Mouse (Mus musculus): Measurements from ENCODE around the gene Zbtb18. TPM values are rescaled to one million over a fixed set of nuclear protein-coding genes. Genes with fewer than 3 reads are reported as not detected.
"Not testable (repeated sequence)": the region's sequence is repeated elsewhere in the genome, so short reads cannot be mapped to it uniquely, and the experiment has no call there.

The Zbtb18 gene
- polyA plus RNA-seq, 2 experiments from 2014 or later: 1.7 to 3.2 TPM

DNA sequence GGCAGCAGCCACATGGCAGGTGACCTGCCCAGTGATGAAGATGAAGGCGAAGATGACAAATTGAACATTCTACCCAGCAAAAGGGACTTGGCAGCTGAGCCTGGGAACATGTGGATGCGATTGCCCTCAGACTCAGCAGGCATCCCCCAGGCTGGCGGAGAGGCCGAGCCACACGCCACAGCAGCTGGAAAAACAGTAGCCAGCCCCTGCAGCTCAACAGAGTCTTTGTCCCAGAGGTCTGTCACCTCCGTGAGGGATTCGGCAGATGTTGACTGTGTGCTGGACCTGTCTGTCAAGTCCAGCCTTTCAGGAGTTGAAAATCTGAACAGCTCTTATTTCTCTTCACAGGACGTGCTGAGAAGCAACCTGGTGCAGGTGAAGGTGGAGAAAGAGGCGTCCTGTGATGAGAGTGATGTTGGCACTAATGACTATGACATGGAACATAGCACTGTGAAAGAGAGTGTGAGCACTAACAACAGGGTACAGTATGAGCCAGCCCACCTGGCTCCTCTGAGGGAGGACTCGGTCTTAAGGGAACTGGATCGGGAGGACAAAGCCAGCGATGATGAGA, 5.5 kb downstream of the Zbtb18 start:
- no peak for ATAC-seq

GRCm38 (mm10) chr1:177448121-177448561, 6.0 kb downstream of the Zbtb18 start:
- ATAC-seq: no peak

- no peak for ATAC-seq
Measured at GRCm38 (mm10) chr1:177448921-177449320, 6.8 kb downstream of the Zbtb18 start.

DNA sequence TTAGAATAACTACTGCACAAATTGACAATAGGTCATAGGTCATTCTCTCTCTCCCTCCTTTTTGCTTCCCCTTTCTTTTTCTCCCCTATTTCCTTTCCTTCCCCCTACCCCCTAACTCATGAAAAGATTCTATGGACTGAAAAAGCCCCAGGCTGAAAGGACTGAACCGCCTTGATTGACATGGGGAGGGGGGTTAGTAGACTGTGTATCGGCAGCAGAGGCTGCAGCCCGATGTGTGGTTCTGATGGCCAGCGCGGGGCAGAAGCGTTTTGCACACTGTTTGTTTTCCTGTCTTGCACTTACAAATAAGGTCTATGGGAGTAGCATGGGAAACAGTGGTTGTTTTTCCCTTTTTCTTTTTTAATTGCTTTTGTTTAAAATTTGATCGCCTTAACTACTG, 7.7 kb downstream of the Zbtb18 start:
- ATAC-seq: not testable (repeated sequence)

DNA sequence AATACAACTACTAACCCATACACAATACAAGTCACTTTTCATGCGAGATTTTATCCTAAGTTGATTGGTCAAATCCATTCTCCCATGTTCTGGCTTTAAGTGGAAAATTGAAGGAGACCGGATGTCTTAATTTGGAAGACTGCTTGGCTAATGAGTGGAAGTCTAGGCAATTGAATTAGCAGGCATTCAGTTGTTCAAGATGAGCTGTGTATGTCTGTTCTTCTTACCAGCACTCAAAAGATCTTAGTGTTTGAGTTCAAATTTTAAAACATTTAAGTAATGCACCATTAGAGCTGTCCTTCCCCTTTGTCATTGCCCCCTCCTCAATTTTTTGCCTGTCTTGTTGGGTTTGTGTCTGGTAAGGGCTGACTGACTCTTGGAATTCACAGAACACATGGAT, 8.9 kb downstream of the Zbtb18 start:
- ATAC-seq: no peak

DNA sequence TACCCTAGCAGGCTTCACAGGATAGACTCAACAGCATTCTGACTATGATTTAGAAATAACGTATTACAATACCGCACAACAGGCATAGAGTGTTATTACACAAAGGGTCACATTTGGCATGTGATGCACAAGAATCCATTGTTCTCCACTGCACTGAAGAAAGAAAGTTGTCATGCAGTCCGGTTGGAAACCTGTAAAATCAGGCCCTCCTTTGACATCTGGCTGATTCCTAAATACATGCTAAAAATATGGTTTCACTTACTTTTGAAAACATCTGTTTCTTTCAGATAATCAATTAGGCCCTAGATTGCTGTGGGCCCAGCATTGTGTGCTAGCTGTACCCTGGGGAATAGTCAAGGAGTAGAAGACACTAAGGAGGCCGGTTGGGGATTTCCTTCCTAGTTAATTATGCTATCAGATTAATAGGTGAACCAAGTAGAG, 9.9 kb downstream of the Zbtb18 start:
- no peak for ATAC-seq

DNA sequence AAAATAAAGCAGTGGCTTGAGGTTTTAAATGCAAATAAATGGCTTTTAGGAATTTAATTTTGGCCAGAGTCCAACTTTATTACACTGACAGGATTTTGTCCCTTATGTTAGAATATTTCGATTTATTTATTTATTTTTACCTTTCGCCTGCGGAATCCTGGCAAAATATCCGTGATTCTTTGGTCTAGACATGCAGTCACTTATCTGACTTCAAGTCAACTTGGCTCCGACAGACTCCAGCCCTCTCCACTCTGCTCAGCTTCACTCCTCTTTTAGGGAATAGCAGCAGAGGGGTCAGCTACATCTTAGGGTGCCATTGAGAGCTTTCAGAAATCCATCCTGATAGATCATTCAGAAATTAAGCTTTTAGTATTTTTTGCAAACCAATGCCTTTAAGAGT, 10.8 kb downstream of the Zbtb18 start:
- no peak for ATAC-seq

- no peak for ATAC-seq
Measured at GRCm38 (mm10) chr1:177453806-177454205, 11.7 kb downstream of the Zbtb18 start.

GRCm38 (mm10) chr1:177454492-177454891, 12.3 kb downstream of the Zbtb18 start:
- ATAC-seq: peak; percentile 27

GRCm38 (mm10) chr1:177455466-177455865, 13.3 kb downstream of the Zbtb18 start:
- no peak for ATAC-seq

DNA sequence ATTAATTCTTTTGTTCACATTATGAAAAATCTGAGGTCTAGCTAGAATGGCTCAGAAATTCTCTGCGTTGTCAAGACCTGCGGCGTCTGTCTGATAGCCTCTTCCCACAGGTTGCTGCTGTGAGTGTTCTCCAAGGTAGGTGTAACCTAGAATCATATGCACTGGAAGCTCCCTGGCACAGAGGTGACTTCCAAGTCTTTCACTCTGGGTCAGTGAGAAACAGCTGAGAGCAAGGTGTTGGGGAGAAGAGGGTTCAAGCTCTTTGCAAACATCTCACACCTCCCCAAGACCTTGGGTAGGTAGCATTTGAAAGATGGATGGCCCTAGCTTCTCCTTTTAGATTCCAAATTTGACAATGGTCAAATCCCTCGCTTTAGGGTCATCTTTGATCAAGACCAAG, 14.1 kb downstream of the Zbtb18 start:
- ATAC-seq: no peak

- peak; percentile 63 for ATAC-seq
Measured at GRCm38 (mm10) chr1:177456772-177457171, 14.6 kb downstream of the Zbtb18 start.

GRCm38 (mm10) chr1:177457981-177458380, 15.8 kb downstream of the Zbtb18 start:
- no peak for ATAC-seq

GRCm38 (mm10) chr1:177458456-177459389, 16.6 kb downstream of the Zbtb18 start:
- ATAC-seq: no peak

DNA sequence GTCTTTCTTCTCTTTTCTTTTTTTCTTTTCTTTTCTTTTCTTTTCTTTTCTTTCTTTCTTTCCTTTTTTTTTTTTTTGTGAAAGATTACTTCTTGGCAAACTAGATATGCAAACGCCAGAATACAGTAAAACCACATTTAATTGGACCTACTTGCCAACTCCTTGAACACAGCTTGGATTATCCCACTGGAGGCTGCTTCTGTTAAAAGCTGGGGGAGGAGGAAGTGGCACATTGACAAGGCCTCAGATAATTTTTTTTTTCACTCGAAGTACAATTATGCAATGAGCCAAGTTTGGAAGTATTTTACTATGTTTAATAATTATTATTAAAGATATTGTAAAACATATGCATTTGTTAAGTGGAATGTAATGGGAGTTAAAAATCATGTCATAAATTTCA, 17.4 kb downstream of the Zbtb18 start:
- no peak for ATAC-seq

- ATAC-seq: peak; percentile 57
Measured at GRCm38 (mm10) chr1:177467150-177467549, 25.0 kb downstream of the Zbtb18 start.

- no peak for ATAC-seq
Measured at GRCm38 (mm10) chr1:177468436-177468835, 26.3 kb downstream of the Zbtb18 start.

GRCm38 (mm10) chr1:177470091-177470490, 27.9 kb downstream of the Zbtb18 start:
- ATAC-seq: no peak

- ATAC-seq: no peak
Measured at GRCm38 (mm10) chr1:177470951-177471350, 28.8 kb downstream of the Zbtb18 start.

DNA sequence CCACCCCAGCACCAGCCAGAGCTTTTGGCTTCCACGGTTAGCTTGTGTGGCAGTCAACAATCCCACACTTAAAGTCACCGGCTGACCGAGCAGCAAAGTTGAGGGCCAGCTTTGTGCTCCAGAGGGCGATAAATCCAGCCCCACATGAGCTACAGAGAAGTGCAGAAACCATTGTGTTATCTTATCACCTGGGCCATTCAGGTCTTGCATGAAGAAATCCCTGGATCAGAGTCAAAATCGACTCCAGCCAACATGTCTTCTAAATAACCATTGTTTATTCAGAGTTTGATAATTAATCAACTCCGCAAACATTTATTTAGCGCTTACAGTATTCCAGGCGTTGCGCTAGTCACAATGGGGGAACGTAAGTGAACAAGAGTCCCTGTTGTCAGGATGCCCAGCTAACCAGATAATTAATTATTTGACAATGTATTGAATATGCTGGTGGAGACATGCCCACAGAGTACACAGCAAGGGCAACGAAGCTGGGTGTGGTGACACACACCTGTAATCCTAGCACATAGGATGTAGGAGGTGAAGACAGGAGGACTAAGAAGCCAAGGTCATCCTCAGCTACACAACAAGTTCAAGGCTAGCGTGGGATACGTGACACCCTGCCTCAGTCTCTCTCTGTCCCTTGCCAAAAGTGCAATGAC, 33.5 kb downstream of the Zbtb18 start:
- no peak for ATAC-seq

DNA sequence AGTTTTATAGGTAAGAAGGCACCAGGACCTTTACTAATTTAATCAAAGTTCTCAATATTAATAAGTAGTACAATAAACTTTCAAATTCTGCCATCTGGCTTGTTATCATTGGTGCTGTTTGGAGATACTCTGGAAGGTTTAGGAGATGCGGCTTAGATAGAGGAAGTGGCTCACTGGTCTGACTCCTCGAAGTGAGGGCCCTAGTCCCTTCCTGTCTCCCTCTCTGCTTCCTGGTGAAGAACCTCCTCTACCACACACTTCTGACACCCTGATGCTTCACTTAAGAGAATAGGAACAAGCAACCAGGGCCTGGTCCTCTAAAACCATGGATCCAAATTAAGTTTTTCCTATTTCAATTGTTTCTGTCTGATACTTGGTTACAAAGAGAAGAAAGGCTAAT, 36.4 kb downstream of the Zbtb18 start:
- no peak for ATAC-seq

DNA sequence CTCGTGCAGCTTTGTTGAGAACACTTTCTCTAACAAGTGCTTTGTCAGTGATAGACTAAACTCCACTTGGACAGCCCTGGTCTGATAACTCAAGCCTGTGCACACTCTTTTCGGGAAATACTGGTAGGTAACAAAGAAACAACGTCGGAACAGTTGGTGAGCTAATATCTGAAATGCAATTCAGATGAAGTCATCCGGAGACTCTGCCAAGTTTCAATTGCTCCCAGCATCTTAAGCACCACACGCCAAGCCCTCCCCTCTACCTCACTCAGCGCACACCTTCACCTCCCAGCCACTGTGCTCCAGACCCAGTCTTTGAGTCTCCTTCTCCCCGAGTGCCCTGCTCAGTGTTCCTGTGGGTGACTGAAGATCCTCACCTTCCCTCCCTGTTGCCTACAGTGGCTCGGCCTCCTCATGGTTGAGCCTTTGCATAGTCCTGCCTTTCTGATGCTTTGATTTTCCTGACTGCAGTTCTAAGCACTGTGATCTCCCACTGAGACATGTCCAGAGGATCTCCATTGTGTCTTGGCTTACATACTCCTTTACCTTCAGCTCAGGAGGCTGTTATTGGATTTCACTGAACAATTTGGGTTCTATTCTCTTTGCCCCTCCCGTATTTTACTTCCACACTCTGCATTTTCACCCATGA, 37.3 kb downstream of the Zbtb18 start:
- ATAC-seq: no peak

DNA sequence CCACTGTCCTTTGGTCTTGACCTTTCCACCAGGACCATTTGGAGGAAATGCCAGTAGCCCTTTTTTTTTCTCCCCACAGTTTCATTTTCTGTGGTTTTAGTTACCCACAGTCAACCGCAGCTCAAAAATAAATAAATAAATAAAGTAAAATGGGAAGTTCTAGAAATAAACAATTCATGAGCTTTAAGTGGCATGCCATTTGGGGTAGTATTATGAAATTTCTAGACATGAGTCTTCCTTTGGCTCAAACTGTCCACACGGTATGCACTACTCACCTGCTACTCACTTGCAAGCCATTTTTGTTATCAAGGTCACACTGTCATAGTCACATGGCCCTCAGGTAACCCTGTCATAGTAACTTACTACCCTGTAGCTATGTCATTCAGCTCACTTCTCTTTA, 41.5 kb downstream of the Zbtb18 start:
- no peak for ATAC-seq
